Mouse (Mus musculus) midbrain, embryonic 12.5 days (tissue): ENCODE measurements around the gene Efcab14. TPM values are rescaled to one million over a fixed set of nuclear protein-coding genes. Genes with fewer than 3 reads are reported as not detected.

Experiments
- ATAC-seq: fragments of 200-750 bp; cut with Nextera tagmentation; 2 replicates; pipeline ENCODE4 v1.8.0; 2017; ENCODE audit warnings: low read depth, moderate TSS enrichment, moderate library complexity; ENCODE audit not compliant: low FRiP score
- H3K27ac ChIP-seq: fragments of 300-500 bp; sonication (generic); replicated peaks from 2 replicates; pipeline ENCODE4 v1.5.1; 2016; ENCODE audit warnings: mild to moderate bottlenecking
- H3K27me3 ChIP-seq: fragments of 300-500 bp; sonication (generic); 2 replicates; pipeline ENCODE4 v1.6.1; 2016; ENCODE audit warnings: mild to moderate bottlenecking
- H3K36me3 ChIP-seq: fragments of 300-500 bp; sonication (generic); 2 replicates; pipeline ENCODE4 v1.6.1; 2016
- H3K4me1 ChIP-seq: fragments of 300-500 bp; sonication (generic); 2 replicates; pipeline ENCODE4 v1.6.1; 2016
- H3K4me2 ChIP-seq: fragments of 300-500 bp; sonication (generic); replicated peaks from 2 replicates; pipeline ENCODE4 v1.6.1; 2016; ENCODE audit warnings: mild to moderate bottlenecking, moderate library complexity
- H3K4me3 ChIP-seq: fragments of 300-500 bp; sonication (generic); 2 replicates; pipeline ENCODE4 v1.5.1; 2016; ENCODE audit warnings: mild to moderate bottlenecking
- H3K9ac ChIP-seq: fragments of 300-500 bp; sonication (generic); replicated peaks from 2 replicates; pipeline ENCODE4 v1.6.1; 2016; ENCODE audit warnings: mild to moderate bottlenecking, moderate library complexity
- H3K9me3 ChIP-seq: fragments of 300-500 bp; sonication (generic); 2 replicates; pipeline ENCODE4 v1.6.1; 2016; ENCODE audit warnings: mild to moderate bottlenecking
- WGBS: fragments of 180-500 bp; shearing (Covaris S2); methylation state at CpG from one replicate; pipeline ENCODE4 v1.1.7; 2016; 5-methylcytosine and 5-hydroxymethylcytosine counted together
- polyA plus RNA-seq: library from polyadenylated mRNA; unstranded; fragments of >200 nt; fragmentation: Nextera tagmentation; extraction: Ambion mirVana; gene quantifications from 2 replicates; pipeline ENCODE4 v1.2.1, GENCODE M21; 2016

The Efcab14 gene
- polyA plus RNA-seq, 1 experiment from 2014 or later, result 30.1 TPM

DNA sequence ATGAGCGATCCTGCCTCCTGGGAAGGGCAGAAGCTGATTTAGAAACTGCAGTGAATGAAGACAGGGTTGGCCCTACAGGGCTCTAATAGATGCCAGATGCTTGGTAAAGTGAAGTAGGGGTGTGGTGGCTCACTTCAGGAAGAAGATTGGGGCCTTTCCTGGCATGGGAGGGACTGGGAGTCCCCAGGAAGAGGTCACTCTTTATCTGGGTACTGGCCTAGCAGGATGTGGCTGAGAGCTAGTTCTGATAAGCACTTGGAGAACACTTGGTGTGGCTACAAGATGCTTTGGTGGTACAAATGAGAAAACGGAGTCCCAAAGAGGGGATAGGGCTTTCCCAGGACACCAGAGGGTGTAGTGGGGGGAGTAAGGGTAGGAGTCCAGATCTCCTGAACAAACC is 86.6 kb downstream of the Efcab14 start:
- Histone ChIP-seq H3K27me3 (peaks cover 14% of the 10 kb centered on the region; the same call in 1 of the 2 replicates), H3K9me3 (no peaks in the 10 kb centered on the region), H3K4me1 (peaks cover 11% of the 10 kb centered on the region), H3K9ac (no peak overlapping the region), H3K4me2 (no peak overlapping the region), H3K27ac (no peak overlapping the region), H3K36me3 (no peaks in the 10 kb centered on the region), H3K4me3 (no peak overlapping the region)
- ATAC-seq, result no peak
- 83% methylated on average over 2 of the region's 2 CpGs for WGBS

DNA sequence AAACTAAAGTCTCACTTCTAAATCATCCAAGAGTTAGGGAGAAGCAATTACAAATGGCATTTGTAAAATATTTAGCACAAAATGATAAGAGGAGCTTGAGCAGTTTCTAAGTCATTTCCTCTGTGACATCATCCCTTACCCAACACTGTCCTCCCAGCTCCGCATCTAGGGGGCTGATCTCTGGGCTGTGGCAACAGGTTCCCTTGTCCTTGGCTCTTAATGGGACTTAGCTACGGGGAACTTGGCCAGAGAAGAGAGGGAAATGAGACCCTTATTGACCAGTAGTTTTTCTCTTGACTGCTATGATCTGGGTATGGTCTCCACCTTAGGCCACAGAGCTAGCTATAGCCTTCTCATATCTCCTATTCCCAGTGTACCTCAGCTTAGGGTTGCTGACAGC is 87.7 kb downstream of the Efcab14 start:
- H3K9me3 ChIP-seq, result no peaks in the 10 kb centered on the region

More for the DNA sequence above, 87.7 kb downstream of the Efcab14 start:
- Histone ChIP-seq H3K4me1 (peaks cover 11% of the 10 kb centered on the region), H3K4me3 (no peak overlapping the region), H3K9ac (no peak overlapping the region), H3K27me3 (peaks cover 24% of the 10 kb centered on the region), H3K4me2 (no peak overlapping the region), H3K27ac (no peak overlapping the region), H3K36me3 (no peaks in the 10 kb centered on the region)
- WGBS, result 77% methylated on average over 2 of the region's 2 CpGs
- ATAC-seq, result no peak

Other genes starting within 250 kb of the Efcab14 start
- not detected in 2 replicates for gene Cyp4a14, start 241.6 kb upstream of the Efcab14 start, polyA plus RNA-seq
- gene Cyp4a10, start 219.5 kb upstream of the Efcab14 start, polyA plus RNA-seq, result not detected in 2 replicates
- gene Cyp4a31, start 174.1 kb upstream of the Efcab14 start, polyA plus RNA-seq, result not detected in 2 replicates
- not detected in 2 replicates for gene Cyp4a32, start 136.8 kb upstream of the Efcab14 start, polyA plus RNA-seq
- gene Cyp4b1, start 90.0 kb upstream of the Efcab14 start, polyA plus RNA-seq, result 0.38 TPM in 1 of 2 replicates, not detected in the other
- gene Tex38, start 43.3 kb downstream of the Efcab14 start, polyA plus RNA-seq, result 0.30 TPM in 1 of 2 replicates, not detected in the other
- 41.3 and 44.2 TPM in 2 replicates for gene Atpaf1, start 47.1 kb downstream of the Efcab14 start, polyA plus RNA-seq
- 4.6 and 6.3 TPM in 2 replicates for gene Mob3c, start 90.3 kb downstream of the Efcab14 start, polyA plus RNA-seq
- 28.0 and 30.1 TPM in 2 replicates for gene Mknk1, start 101.5 kb downstream of the Efcab14 start, polyA plus RNA-seq
- gene Kncn, start 146.7 kb downstream of the Efcab14 start, polyA plus RNA-seq, result not detected in 2 replicates
- gene 6430628N08Rik, start 152.9 kb downstream of the Efcab14 start, polyA plus RNA-seq, result 0.42 and 0.50 TPM in 2 replicates
- gene Dmbx1, start 202.2 kb downstream of the Efcab14 start, polyA plus RNA-seq, result 18.2 and 18.3 TPM in 2 replicates